Mouse (Mus musculus) forebrain, embryonic 11.5 days (tissue): ENCODE results near the gene Gpatch11. TPM values are rescaled to one million over a fixed set of nuclear protein-coding genes. Genes with fewer than 3 reads are reported as not detected.
A peak's percentile ranks its signal among the peaks of the same experiment; 100 is the strongest.
"Not testable (repeated sequence)": the region's sequence is repeated elsewhere in the genome, so short reads cannot be mapped to it uniquely, and the experiment has no call there.

Experiments
- ATAC-seq: fragments of 200-750 bp; cut with Nextera tagmentation; replicated peaks from 2 replicates; pipeline ENCODE4 v1.8.0; 2017; ENCODE audit warnings: moderate TSS enrichment; ENCODE audit not compliant: low FRiP score
- DNase-seq: peaks from one replicate; pipeline ENCODE4 v3.0.0-alpha.2; 2017; ENCODE audit warnings: low spot score
- H3K27ac ChIP-seq: fragments of 300-500 bp; sonication (generic); 2 replicates; pipeline ENCODE4 v1.5.1; 2014; ENCODE audit warnings: low read depth, low read length
- H3K27me3 ChIP-seq: fragments of 300-500 bp; sonication (generic); 2 replicates; pipeline ENCODE4 v1.6.1; 2014; ENCODE audit warnings: mild to moderate bottlenecking, low read length, mixed read lengths; ENCODE audit not compliant: control insufficient read depth, insufficient read depth
- H3K36me3 ChIP-seq: fragments of 300-500 bp; sonication (generic); 2 replicates; pipeline ENCODE4 v1.6.1; 2014; ENCODE audit warnings: mild to moderate bottlenecking, low read length, moderate library complexity, mixed read lengths; ENCODE audit not compliant: control insufficient read depth, insufficient read depth
- H3K4me1 ChIP-seq: fragments of 300-500 bp; sonication (generic); replicated peaks from 2 replicates; pipeline ENCODE4 v1.6.1; 2014; ENCODE audit warnings: low read length, mixed read lengths; ENCODE audit not compliant: control insufficient read depth, insufficient read depth
- H3K4me2 ChIP-seq: fragments of 300-500 bp; sonication (generic); 2 replicates; pipeline ENCODE4 v1.6.1; 2014; ENCODE audit warnings: low read depth, mild to moderate bottlenecking, low read length, moderate library complexity, mixed read lengths; ENCODE audit not compliant: severe bottlenecking
- H3K4me3 ChIP-seq: fragments of 300-500 bp; sonication (generic); 2 replicates; pipeline ENCODE4 v1.5.1; 2014; ENCODE audit warnings: low read depth, low read length
- H3K9ac ChIP-seq: fragments of 300-500 bp; sonication (generic); 2 replicates; pipeline ENCODE4 v1.6.1; 2014; ENCODE audit warnings: low read length
- H3K9me3 ChIP-seq: fragments of 300-500 bp; sonication (generic); 2 replicates; pipeline ENCODE4 v1.6.1; 2016; ENCODE audit warnings: low read length, mixed read lengths; ENCODE audit not compliant: control insufficient read depth
- WGBS: fragments of 180-500 bp; shearing (Covaris S2); extraction: QIAGEN DNeasy Blood & Tissue Kit; methylation state at CpG from one replicate; pipeline ENCODE4 v1.1.7; 2014; 5-methylcytosine and 5-hydroxymethylcytosine counted together
- polyA plus RNA-seq: library from polyadenylated mRNA; unstranded; fragments of >200 nt; fragmentation: Nextera tagmentation; extraction: Ambion mirVana; gene quantifications from 2 replicates; pipeline ENCODE4 v1.2.1, GENCODE M21; 2014

The Gpatch11 gene
- 34.7 and 38.0 TPM in 2 replicates for polyA plus RNA-seq

GRCm38 (mm10) chr17:78834856-78835835, at the start of gene Gpatch11, which contains the start of gene Heatr5b:
Gene Gpatch11 (plus strand): TSS chr17:78835567.
Gene Heatr5b (minus strand): TSS chr17:78835364.
- Histone ChIP-seq H3K36me3 (no peaks in the 10 kb centered on the region), H3K4me1 (no peaks in the 10 kb centered on the region), H3K9ac (peak within 1 kb of the TSS; percentile 78), H3K27ac (peak within 1 kb of the TSS; percentile 60), H3K4me2 (peak within 1 kb of the TSS; percentile 73), H3K9me3 (no peaks in the 10 kb centered on the region), H3K4me3 (peak within 1 kb of the TSS; percentile 76), H3K27me3 (no peaks in the 10 kb centered on the region)
- peak; percentile 100 for DNase-seq
- WGBS, result under 1% methylated on average over 81 of the region's 81 CpGs
- peak; percentile 98 for ATAC-seq

- WGBS, result 79% methylated on average over 3 of the region's 3 CpGs
- not testable (repeated sequence) for H3K27ac ChIP-seq, H3K4me3 ChIP-seq, H3K9me3 ChIP-seq, H3K4me1 ChIP-seq, ATAC-seq, H3K36me3 ChIP-seq, H3K4me2 ChIP-seq, DNase-seq, H3K27me3 ChIP-seq, H3K9ac ChIP-seq
Measured at GRCm38 (mm10) chr17:78788273-78788672, 47.1 kb upstream of the Gpatch11 start.

- Histone ChIP-seq H3K9ac (no peak overlapping the region), H3K9me3 (no peaks in the 10 kb centered on the region), H3K4me3 (no peak overlapping the region), H3K27ac (no peak overlapping the region), H3K4me1 (no peaks in the 10 kb centered on the region), H3K27me3 (no peaks in the 10 kb centered on the region), H3K36me3 (no peaks in the 10 kb centered on the region; the same call in 1 of the 2 replicates), H3K4me2 (no peak overlapping the region)
- ATAC-seq, result no peak
- WGBS, result 85% methylated on average over 7 of the region's 7 CpGs
- no peak for DNase-seq
Measured at GRCm38 (mm10) chr17:78791068-78791689, 44.2 kb upstream of the Gpatch11 start.

- Histone ChIP-seq H3K27me3 (no peaks in the 10 kb centered on the region), H3K4me3 (no peak overlapping the region), H3K9me3 (no peaks in the 10 kb centered on the region), H3K9ac (no peak overlapping the region), H3K4me2 (no peak overlapping the region), H3K4me1 (no peaks in the 10 kb centered on the region), H3K27ac (no peak overlapping the region), H3K36me3 (no peaks in the 10 kb centered on the region; the same call in 1 of the 2 replicates)
- DNase-seq (no peak), ATAC-seq (no peak)
- WGBS, result 96% methylated on average over 3 of the region's 3 CpGs
Measured at GRCm38 (mm10) chr17:78791690-78792070, 43.7 kb upstream of the Gpatch11 start.

- 93% methylated on average over 3 of the region's 3 CpGs for WGBS
- H3K4me3 ChIP-seq, result no peak overlapping the region
- no peaks in the 10 kb centered on the region for H3K4me1 ChIP-seq
- no peak overlapping the region for H3K9ac ChIP-seq
- DNase-seq (no peak), ATAC-seq (no peak)
- no peak overlapping the region for H3K27ac ChIP-seq
- no peaks in the 10 kb centered on the region; the same call in 1 of the 2 replicates for H3K36me3 ChIP-seq
- H3K27me3 ChIP-seq, result no peaks in the 10 kb centered on the region
- no peaks in the 10 kb centered on the region for H3K9me3 ChIP-seq
- no peak overlapping the region for H3K4me2 ChIP-seq
Measured at GRCm38 (mm10) chr17:78792122-78792521, 43.2 kb upstream of the Gpatch11 start.

GRCm38 (mm10) chr17:78794390-78794789, 41.0 kb upstream of the Gpatch11 start:
- no peaks in the 10 kb centered on the region; the same call in 1 of the 2 replicates for H3K36me3 ChIP-seq
- DNase-seq (no peak), ATAC-seq (no peak)
- H3K27ac ChIP-seq, result no peak overlapping the region
- H3K9me3 ChIP-seq, result no peaks in the 10 kb centered on the region
- H3K27me3 ChIP-seq, result no peaks in the 10 kb centered on the region
- H3K4me3 ChIP-seq, result no peak overlapping the region
- no peak overlapping the region for H3K9ac ChIP-seq
- 90% methylated on average over 5 of the region's 5 CpGs for WGBS
- no peaks in the 10 kb centered on the region for H3K4me1 ChIP-seq
- H3K4me2 ChIP-seq, result no peak overlapping the region

GRCm38 (mm10) chr17:78797222-78797621, 38.1 kb upstream of the Gpatch11 start:
- no peaks in the 10 kb centered on the region for H3K27me3 ChIP-seq
- no peak overlapping the region for H3K4me3 ChIP-seq
- no peaks in the 10 kb centered on the region for H3K9me3 ChIP-seq
- H3K9ac ChIP-seq, result no peak overlapping the region
- no peak overlapping the region for H3K4me2 ChIP-seq
- ATAC-seq, result no peak
- H3K27ac ChIP-seq, result no peak overlapping the region
- no peaks in the 10 kb centered on the region for H3K4me1 ChIP-seq
- DNase-seq, result no peak
- 100% methylated on average over 1 of the region's 1 CpGs for WGBS
- H3K36me3 ChIP-seq, result no peaks in the 10 kb centered on the region; the same call in 1 of the 2 replicates

- H3K9me3 ChIP-seq, result no peaks in the 10 kb centered on the region
- DNase-seq (no peak), ATAC-seq (no peak)
- H3K27ac ChIP-seq, result no peak overlapping the region
- H3K4me1 ChIP-seq, result no peaks in the 10 kb centered on the region
- H3K27me3 ChIP-seq, result no peaks in the 10 kb centered on the region
- no peak overlapping the region for H3K9ac ChIP-seq
- no peak overlapping the region for H3K4me2 ChIP-seq
- no peaks in the 10 kb centered on the region; the same call in 1 of the 2 replicates for H3K36me3 ChIP-seq
- H3K4me3 ChIP-seq, result no peak overlapping the region
Measured at GRCm38 (mm10) chr17:78809019-78809418, 26.3 kb upstream of the Gpatch11 start.
